Mouse (Mus musculus): ENCODE results near the gene Taf3.

DNA sequence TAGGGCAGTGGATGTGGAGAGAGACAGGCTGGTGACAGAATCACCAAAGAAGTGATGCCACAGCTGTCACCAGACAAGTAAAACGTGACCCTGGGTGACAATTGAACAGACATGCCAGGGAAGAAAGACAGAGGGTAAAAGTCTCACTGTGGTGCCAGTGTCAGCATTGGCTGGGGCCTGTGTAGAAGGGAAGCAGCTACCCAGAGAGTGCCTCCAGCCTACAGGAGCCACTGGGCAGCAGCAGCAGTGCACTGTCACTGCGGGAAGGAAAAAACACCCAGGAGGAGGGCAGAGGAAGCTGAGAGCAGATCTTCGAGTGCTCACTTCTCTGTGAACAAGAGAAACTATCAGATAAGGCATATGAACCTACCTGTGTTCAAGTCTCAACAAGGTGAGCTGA is 86.7 kb downstream of the Taf3 start:
- TF ChIP-seq POLR2A (IDR thresholded peaks at IDR 0.05; ENCODE audit: low read depth, low read length) = no peak
- TF ChIP-seq CTCF (IDR thresholded peaks at IDR 0.05; ENCODE audit: extremely low read depth, insufficient read length, insufficient replicate concordance, low read depth, low read length) = no peak
